Mouse (Mus musculus): ENCODE measurements around the gene Prss54. TPM values are rescaled to one million over a fixed set of nuclear protein-coding genes. Genes with fewer than 3 reads are reported as not detected.

Gene Prss54
- polyA plus RNA-seq, 1 experiment from 2014 or later = not detected

DNA sequence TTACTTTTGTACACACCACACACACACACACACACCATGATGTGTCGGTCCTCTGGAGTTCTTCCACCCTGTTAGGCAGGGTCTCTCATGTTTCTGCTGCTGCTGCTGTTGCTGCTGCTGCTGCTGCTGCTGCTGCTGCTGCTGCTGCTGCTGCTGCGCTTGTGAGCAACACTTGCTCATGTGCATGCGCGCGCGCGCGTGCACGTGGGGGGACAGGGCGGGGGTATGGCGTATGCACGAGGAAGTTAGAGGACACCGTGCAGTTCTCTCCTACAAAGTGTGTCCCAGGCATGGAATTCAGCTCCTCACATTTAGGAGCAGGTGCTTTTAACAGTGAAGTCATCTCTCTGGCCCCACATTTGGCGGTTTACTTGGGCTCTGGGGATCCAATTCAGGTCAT, 19.0 kb upstream of the Prss54 start:
- ATAC-seq (ENCODE audit: borderline replicate concordance, extremely low read depth, low FRiP score, low TSS enrichment) = no peak
- WGBS = 77% methylated on average over 14 of the region's 14 CpGs
- Histone ChIP-seq H3K27ac (no peak overlapping the region), H3K36me3 (no peaks in the 10 kb centered on the region), H3K4me3 (no peak overlapping the region), H3K4me1 (no peaks in the 10 kb centered on the region), H3K4me2 (no peak overlapping the region), H3K9me3 (no peaks in the 10 kb centered on the region), H3K27me3 (no peaks in the 10 kb centered on the region), H3K9ac (no peak overlapping the region)

- ATAC-seq (ENCODE audit: borderline replicate concordance, extremely low read depth, low FRiP score, low TSS enrichment) = no peak
- no peaks in the 10 kb centered on the region for H3K4me1 ChIP-seq
- no peak overlapping the region for H3K4me2 ChIP-seq
- H3K9ac ChIP-seq = no peak overlapping the region
- no peaks in the 10 kb centered on the region for H3K36me3 ChIP-seq
- H3K9me3 ChIP-seq = no peaks in the 10 kb centered on the region
- WGBS = 83% methylated on average over 7 of the region's 7 CpGs
- H3K27me3 ChIP-seq = no peaks in the 10 kb centered on the region
- no peak overlapping the region for H3K4me3 ChIP-seq
- H3K27ac ChIP-seq = no peak overlapping the region
Observed at GRCm38 (mm10) chr8:95593439-95594393, 17.6 kb upstream of the Prss54 start.

GRCm38 (mm10) chr8:95592131-95592780, 16.1 kb upstream of the Prss54 start:
- no peak overlapping the region for H3K27ac ChIP-seq
- H3K9me3 ChIP-seq = no peaks in the 10 kb centered on the region
- no peak overlapping the region for H3K4me2 ChIP-seq
- 77% methylated on average over 12 of the region's 12 CpGs for WGBS
- no peaks in the 10 kb centered on the region for H3K27me3 ChIP-seq
- H3K9ac ChIP-seq = no peak overlapping the region
- ATAC-seq (ENCODE audit: borderline replicate concordance, extremely low read depth, low FRiP score, low TSS enrichment) = no peak
- H3K4me1 ChIP-seq = no peaks in the 10 kb centered on the region
- no peak overlapping the region for H3K4me3 ChIP-seq
- H3K36me3 ChIP-seq = no peaks in the 10 kb centered on the region

- Histone ChIP-seq H3K9ac (no peak overlapping the region), H3K4me2 (no peak overlapping the region), H3K4me3 (no peak overlapping the region), H3K9me3 (no peaks in the 10 kb centered on the region), H3K36me3 (no peaks in the 10 kb centered on the region), H3K4me1 (no peaks in the 10 kb centered on the region), H3K27ac (no peak overlapping the region), H3K27me3 (no peaks in the 10 kb centered on the region)
- WGBS = 72% methylated on average over 4 of the region's 4 CpGs
- ATAC-seq (ENCODE audit: borderline replicate concordance, extremely low read depth, low FRiP score, low TSS enrichment) = no peak
Observed at GRCm38 (mm10) chr8:95590539-95590938, 14.4 kb upstream of the Prss54 start.

GRCm38 (mm10) chr8:95589282-95589681, 13.1 kb upstream of the Prss54 start:
- H3K4me2 ChIP-seq = no peak overlapping the region
- H3K9me3 ChIP-seq = no peaks in the 10 kb centered on the region
- H3K9ac ChIP-seq = no peak overlapping the region
- H3K27ac ChIP-seq = no peak overlapping the region
- no peak overlapping the region for H3K4me3 ChIP-seq
- no peak; the same call in 1 of the 2 replicates for ATAC-seq (ENCODE audit: borderline replicate concordance, extremely low read depth, low FRiP score, low TSS enrichment)
- H3K4me1 ChIP-seq = no peaks in the 10 kb centered on the region
- WGBS = 59% methylated on average over 10 of the region's 10 CpGs
- no peaks in the 10 kb centered on the region for H3K27me3 ChIP-seq
- H3K36me3 ChIP-seq = no peaks in the 10 kb centered on the region

DNA sequence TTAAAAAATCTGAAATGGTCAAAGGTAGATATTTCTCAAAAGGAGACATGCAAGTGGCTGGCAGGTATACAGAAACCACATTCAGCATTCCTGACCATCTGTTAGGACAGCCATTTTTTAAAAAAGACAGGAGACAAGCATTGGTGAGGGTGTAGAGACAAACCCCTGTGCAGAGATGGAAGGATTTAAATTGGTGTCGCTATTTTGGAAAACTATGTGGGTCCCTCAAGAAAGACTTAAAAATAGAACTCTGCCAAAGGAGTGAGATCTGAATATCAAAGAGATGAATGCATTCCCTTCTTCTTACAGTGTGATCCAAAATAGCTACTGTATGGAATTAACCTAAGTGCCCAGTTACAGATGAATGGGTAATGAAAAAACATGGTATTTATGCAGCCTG, 11.2 kb upstream of the Prss54 start:
- Histone ChIP-seq H3K36me3 (no peaks in the 10 kb centered on the region), H3K9ac (no peak overlapping the region), H3K9me3 (no peaks in the 10 kb centered on the region), H3K27me3 (no peaks in the 10 kb centered on the region), H3K4me2 (no peak overlapping the region), H3K4me1 (no peaks in the 10 kb centered on the region), H3K27ac (no peak overlapping the region), H3K4me3 (no peak overlapping the region)
- WGBS = 82% methylated on average over 1 of the region's 1 CpGs
- ATAC-seq (ENCODE audit: borderline replicate concordance, extremely low read depth, low FRiP score, low TSS enrichment) = no peak

GRCm38 (mm10) chr8:95573146-95573545, 3.0 kb downstream of the Prss54 start:
- H3K36me3 ChIP-seq = no peaks in the 10 kb centered on the region
- no peak overlapping the region for H3K27ac ChIP-seq
- no peaks in the 10 kb centered on the region for H3K27me3 ChIP-seq
- no peaks in the 10 kb centered on the region for H3K9me3 ChIP-seq
- no peak overlapping the region for H3K4me3 ChIP-seq
- no peak overlapping the region for H3K4me2 ChIP-seq
- no peak overlapping the region for H3K9ac ChIP-seq
- no peak for ATAC-seq (ENCODE audit: borderline replicate concordance, extremely low read depth, low FRiP score, low TSS enrichment)
- 82% methylated on average over 5 of the region's 5 CpGs for WGBS
- H3K4me1 ChIP-seq = no peaks in the 10 kb centered on the region

- Histone ChIP-seq H3K36me3 (no peaks in the 10 kb centered on the region), H3K27ac (0 out of 2 replicates have a peak overlapping the region, but pooled peaks have one; percentile 20), H3K4me3 (no peak overlapping the region), H3K4me1 (no peaks in the 10 kb centered on the region), H3K9me3 (no peaks in the 10 kb centered on the region), H3K4me2 (no peak overlapping the region), H3K27me3 (no peaks in the 10 kb centered on the region), H3K9ac (no peak overlapping the region)
- peak; percentile 89 for ATAC-seq (ENCODE audit: borderline replicate concordance, extremely low read depth, low FRiP score, low TSS enrichment)
- 54% methylated on average over 6 of the region's 6 CpGs for WGBS
Observed at GRCm38 (mm10) chr8:95566809-95567208, 9.3 kb downstream of the Prss54 start.

DNA sequence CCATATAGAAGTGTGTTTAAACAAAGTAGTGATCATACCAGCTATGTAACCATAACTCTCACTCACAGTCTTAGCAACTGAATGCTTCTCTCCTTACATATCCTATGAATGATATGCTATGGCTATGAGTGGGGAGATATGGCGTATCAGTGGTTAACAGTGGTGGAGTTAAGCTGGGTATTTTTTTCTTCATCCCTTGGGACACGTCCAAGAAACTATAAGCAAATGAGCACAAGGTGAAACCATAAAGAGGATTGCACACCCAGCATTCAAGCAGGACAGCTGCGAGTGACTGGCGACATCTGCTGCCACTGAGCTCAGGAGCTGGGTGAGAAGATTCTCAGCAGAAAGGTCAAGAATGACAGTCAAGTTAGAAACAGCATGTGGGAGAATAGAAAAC, 9.9 kb downstream of the Prss54 start:
- H3K9me3 ChIP-seq = no peaks in the 10 kb centered on the region
- WGBS = 40% methylated on average over 4 of the region's 4 CpGs
- H3K4me1 ChIP-seq = no peaks in the 10 kb centered on the region
- H3K4me2 ChIP-seq = no peak overlapping the region
- ATAC-seq (ENCODE audit: borderline replicate concordance, extremely low read depth, low FRiP score, low TSS enrichment) = peak; percentile 53; the same call in 1 of the 2 replicates
- no peak overlapping the region for H3K4me3 ChIP-seq
- H3K27me3 ChIP-seq = no peaks in the 10 kb centered on the region
- H3K9ac ChIP-seq = no peak overlapping the region
- no peaks in the 10 kb centered on the region for H3K36me3 ChIP-seq
- 0 out of 2 replicates have a peak overlapping the region, but pooled peaks have one; percentile 20 for H3K27ac ChIP-seq

- Histone ChIP-seq H3K4me2 (no peak overlapping the region), H3K4me1 (no peaks in the 10 kb centered on the region), H3K9me3 (no peaks in the 10 kb centered on the region), H3K36me3 (no peaks in the 10 kb centered on the region), H3K27ac (no peak overlapping the region), H3K27me3 (no peaks in the 10 kb centered on the region), H3K4me3 (no peak overlapping the region), H3K9ac (no peak overlapping the region)
- 80% methylated on average over 2 of the region's 2 CpGs for WGBS
- no peak for ATAC-seq (ENCODE audit: borderline replicate concordance, extremely low read depth, low FRiP score, low TSS enrichment)
Observed at GRCm38 (mm10) chr8:95555963-95556362, 20.2 kb downstream of the Prss54 start.

GRCm38 (mm10) chr8:95551577-95551976, 24.6 kb downstream of the Prss54 start:
- WGBS = 66% methylated on average over 4 of the region's 4 CpGs

More at GRCm38 (mm10) chr8:95551577-95551976, 24.6 kb downstream of the Prss54 start:
- Histone ChIP-seq H3K9me3 (no peaks in the 10 kb centered on the region), H3K9ac (no peak overlapping the region), H3K27me3 (no peaks in the 10 kb centered on the region), H3K4me2 (no peak overlapping the region), H3K4me3 (no peak overlapping the region), H3K36me3 (no peaks in the 10 kb centered on the region), H3K4me1 (no peaks in the 10 kb centered on the region), H3K27ac (no peak overlapping the region)
- no peak for ATAC-seq (ENCODE audit: borderline replicate concordance, extremely low read depth, low FRiP score, low TSS enrichment)

All from lung, embryonic 15.5 days (tissue).